Mouse (Mus musculus) gastrocnemius, postnatal 4 days (tissue): ENCODE measurements around the gene Snrpb2. TPM values are rescaled to one million over a fixed set of nuclear protein-coding genes. Genes with fewer than 3 reads are reported as not detected.

Experiments
- DNase-seq, 2 experiments: peaks; one replicate each; pipeline ENCODE4 v3.0.0; 2021 to 2022; ENCODE audit warnings: low spot score in 2 of 2, mixed read lengths in 2 of 2
- total RNA-seq, 2 experiments: library from RNA; stranded (reverse); gene quantifications; 2 replicates each; pipeline ENCODE4 v1.2.3; 2021

Snrpb2 gene
- total RNA-seq, 2 experiments from 2014 or later: 35.2 to 44.2 TPM

DNA sequence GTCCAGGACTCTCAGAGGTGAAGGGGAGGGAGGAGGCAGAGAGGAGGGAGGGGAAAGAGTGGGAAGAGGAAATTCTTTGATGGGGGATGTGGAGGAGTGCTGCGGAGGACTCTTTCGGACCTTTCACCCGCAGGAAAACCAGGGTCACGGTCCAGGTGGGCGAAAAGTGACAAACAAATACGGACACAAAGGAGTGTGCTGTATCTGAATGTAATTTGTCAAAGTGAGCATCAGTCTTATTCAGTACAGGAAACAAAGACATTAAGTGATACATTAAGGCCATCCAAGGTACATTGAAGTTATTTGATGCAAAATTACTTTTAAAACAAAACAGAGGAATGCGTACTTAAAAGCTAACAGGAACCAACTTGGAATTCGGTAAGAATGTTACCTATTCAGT lies 27.0 kb downstream of the Snrpb2 start:
- DNase-seq: no peak

GRCm38 (mm10) chr2:143093726-143094125 lies 30.9 kb downstream of the Snrpb2 start:
- DNase-seq: peak in 1 of 2 experiments; percentile 26

DNA sequence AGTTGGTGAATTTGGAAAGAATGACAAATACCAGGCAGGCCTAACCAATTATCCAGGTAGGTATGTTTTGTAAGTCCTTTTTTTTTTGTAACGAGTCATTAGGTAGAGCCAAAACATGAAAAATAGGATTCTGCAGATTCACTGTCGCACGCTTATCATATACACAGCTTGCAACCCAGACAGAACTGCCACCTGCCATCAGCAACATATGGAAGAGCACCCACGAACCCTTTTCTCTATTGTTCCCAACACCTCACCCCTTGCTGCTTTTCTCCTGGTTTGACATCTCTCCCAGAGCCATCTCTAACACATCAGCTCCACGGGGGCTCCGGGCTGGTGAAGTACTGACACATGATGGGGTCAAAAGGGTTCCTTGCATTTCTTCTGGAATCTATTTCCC lies 31.9 kb downstream of the Snrpb2 start:
- DNase-seq: no peak

GRCm38 (mm10) chr2:143097170-143097569 lies 34.3 kb downstream of the Snrpb2 start:
- DNase-seq: no peak

- no peak for DNase-seq
These were observed 51.0 kb downstream of the Snrpb2 start for GRCm38 (mm10) chr2:143113859-143114258.

GRCm38 (mm10) chr2:143114716-143115115 lies 51.9 kb downstream of the Snrpb2 start:
- DNase-seq: no peak

GRCm38 (mm10) chr2:143117453-143117852 lies 54.6 kb downstream of the Snrpb2 start:
- DNase-seq: no peak

GRCm38 (mm10) chr2:143118221-143118620 lies 55.4 kb downstream of the Snrpb2 start:
- DNase-seq: no peak

Other genes with a start within 250 kb of the Snrpb2 start
- gene Kif16b, start 161.5 kb upstream of the Snrpb2 start, total RNA-seq: 10 to 100 TPM; 18.1 to 19.4 TPM
- gene Otor, start 15.4 kb downstream of the Snrpb2 start, total RNA-seq: not detected